In the genomic region with DNA sequence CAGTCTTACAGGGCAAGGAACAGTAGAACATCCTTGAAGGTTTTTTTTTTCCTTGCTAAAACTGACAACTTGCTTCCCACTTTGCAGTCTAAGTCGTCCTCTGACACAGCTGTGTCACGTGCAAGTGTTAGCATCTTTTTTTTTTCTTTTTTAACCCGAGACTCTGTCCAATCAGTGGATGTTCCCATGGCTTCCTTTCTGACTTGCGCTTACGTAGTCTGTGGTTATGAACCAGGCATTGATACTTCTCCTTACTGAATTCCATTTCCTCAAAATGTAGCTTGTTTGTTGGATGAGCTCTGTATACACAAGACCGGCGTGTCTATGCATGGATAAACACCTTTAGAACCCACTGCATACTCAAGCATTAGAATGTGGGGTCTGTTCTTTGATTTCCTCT, we compare ENCODE assay signal across 20 mouse cellular contexts.
DNase-seq lines count a peak whose midpoint lies in the region; ATAC-seq lines count a peak whose summit lies in the region.
"Had no signal": no experiment of that assay in that cellular context is flagged by ENCODE, and none has a peak within 500 bp of the region (broad histone marks: within the 10 kb centered on the region; RNA-seq: fewer than 3 reads in every experiment).

No protein-coding gene starts in this region.

- peak; percentile 0 to 28 for DNase-seq in heart, adult 9 months (ENCODE audit: low spot score in 2 of 2)
- DNase-seq in heart, postnatal 25 days (ENCODE audit: low spot score) = no peak
- DNase-seq in lung, postnatal 25 days (ENCODE audit: low spot score) = peak; percentile 1
- no peak for DNase-seq in lung, postnatal 4 days
- no peak for DNase-seq in kidney, postnatal 25 days
- no peak for DNase-seq in left cerebral cortex, adult 18-20 months (ENCODE audit: low spot score in 2 of 2)
- DNase-seq: adrenal gland, postnatal 14 days; cerebellum, adult 11-12 months; cerebellum, adult 9-11 months; gastrocnemius, adult 2 months; gastrocnemius, postnatal 36 days; kidney, adult 2 months; kidney, postnatal 4 days; liver, embryonic 13.5 days; lung, embryonic 14.5 days; thymus, postnatal 14 days had no signal

- peak; percentile 86 for ATAC-seq in megakaryocyte, adult 5-6 weeks (ENCODE audit: poor library complexity, severe bottlenecking)
- ATAC-seq: CD4-positive, CD25-positive, alpha-beta regulatory T cell, adult 4 months; forebrain, embryonic 15.5 days; hindbrain, embryonic 16.5 days had no signal

- intact Hi-C loops in heart, postnatal 25 days (cut with DNase I) = no loop called here

Comparison
In these comparisons a context has a peak if more than half of its experiments do, and no peak if none do; other contexts are left out.
1. DNase-seq: peak in heart, adult 9 months (2 of 2) and lung, postnatal 25 days (single experiment); none in heart, postnatal 25 days (single experiment), lung, postnatal 4 days (0 of 2), kidney, postnatal 25 days (0 of 2) and left cerebral cortex, adult 18-20 months (0 of 2).